Mouse (Mus musculus) testis, adult 2 months (tissue): ENCODE measurements around the gene Pfkm. TPM values are rescaled to one million over a fixed set of nuclear protein-coding genes. Genes with fewer than 3 reads are reported as not detected.
A peak's percentile ranks its signal among the peaks of the same experiment; 100 is the strongest.

Experiments
- H3K27ac ChIP-seq: fragments of 200-500 bp; 2 replicates; pipeline ENCODE4 v1.5.1; 2012; ENCODE audit warnings: low read depth, low read length; ENCODE audit not compliant: control insufficient read depth, insufficient read depth
- H3K27me3 ChIP-seq: fragments of 200-500 bp; 2 replicates; pipeline ENCODE4 v1.6.1; 2012; ENCODE audit warnings: mild to moderate bottlenecking, low read length, moderate library complexity; ENCODE audit not compliant: control insufficient read depth, insufficient read depth
- H3K36me3 ChIP-seq: fragments of 200-500 bp; 2 replicates; pipeline ENCODE4 v1.6.1; 2012; ENCODE audit warnings: mild to moderate bottlenecking, low read length; ENCODE audit not compliant: control insufficient read depth, insufficient read depth
- H3K4me1 ChIP-seq: fragments of 200-500 bp; 2 replicates; pipeline ENCODE4 v1.6.1; 2012; ENCODE audit warnings: low read length; ENCODE audit not compliant: control insufficient read depth, insufficient read depth
- H3K4me3 ChIP-seq: fragments of 200-500 bp; 2 replicates; pipeline ENCODE4 v1.5.1; 2012; ENCODE audit warnings: low read depth, mild to moderate bottlenecking, low read length, moderate library complexity, mixed read lengths; ENCODE audit not compliant: control insufficient read depth
- CTCF ChIP-seq: fragments of 200-500 bp; IDR thresholded peaks from 2 replicates; pipeline ENCODE4 v1.5.1; 2012; ENCODE audit warnings: low read depth, mild to moderate bottlenecking, inconsistent platforms, low read length, moderate library complexity; ENCODE audit not compliant: control insufficient read depth, insufficient read depth, insufficient replicate concordance
- POLR2A ChIP-seq: fragments of 200-500 bp; IDR thresholded peaks from 2 replicates; pipeline ENCODE4 v1.6.1; 2012; ENCODE audit warnings: low read depth, mild to moderate bottlenecking, inconsistent platforms, low read length, moderate library complexity; ENCODE audit not compliant: control insufficient read depth
- polyA plus RNA-seq: library from polyadenylated mRNA; depleted of rRNA; stranded (reverse); fragments of >200 nt; gene quantifications from 2 replicates; pipeline ENCODE4 v1.2.3, GENCODE M21; 2012

The Pfkm gene
- polyA plus RNA-seq, 1 experiment, result 117 TPM

DNA sequence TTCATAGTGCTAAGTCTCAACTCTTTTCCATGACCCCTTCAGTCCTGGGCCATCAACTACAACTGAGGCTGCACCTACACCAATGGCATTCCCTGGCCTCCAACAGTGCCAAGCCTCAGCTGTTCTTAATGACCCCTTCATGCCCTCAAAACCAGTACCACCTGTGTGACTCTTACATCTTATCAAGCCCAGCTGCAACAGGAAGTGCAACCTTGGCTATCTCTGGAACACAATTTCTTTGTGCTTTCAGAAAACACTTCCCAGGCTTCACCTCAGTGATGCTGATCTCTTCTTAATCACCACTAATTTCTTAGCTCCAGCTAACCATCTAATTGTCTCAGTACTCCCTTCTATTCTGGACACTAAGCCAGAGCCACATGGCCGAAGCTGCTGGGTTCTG lies 3.5 kb upstream of the Pfkm start:
- TF ChIP-seq CTCF (no peak), POLR2A (no peak)
- Histone ChIP-seq H3K27ac (no peak overlapping the region; the same call in 1 of the 2 replicates), H3K4me1 (no peaks in the 10 kb centered on the region; the same call in 1 of the 2 replicates), H3K27me3 (no peaks in the 10 kb centered on the region), H3K36me3 (no peaks in the 10 kb centered on the region; the same call in 1 of the 2 replicates), H3K4me3 (no peak overlapping the region)

DNA sequence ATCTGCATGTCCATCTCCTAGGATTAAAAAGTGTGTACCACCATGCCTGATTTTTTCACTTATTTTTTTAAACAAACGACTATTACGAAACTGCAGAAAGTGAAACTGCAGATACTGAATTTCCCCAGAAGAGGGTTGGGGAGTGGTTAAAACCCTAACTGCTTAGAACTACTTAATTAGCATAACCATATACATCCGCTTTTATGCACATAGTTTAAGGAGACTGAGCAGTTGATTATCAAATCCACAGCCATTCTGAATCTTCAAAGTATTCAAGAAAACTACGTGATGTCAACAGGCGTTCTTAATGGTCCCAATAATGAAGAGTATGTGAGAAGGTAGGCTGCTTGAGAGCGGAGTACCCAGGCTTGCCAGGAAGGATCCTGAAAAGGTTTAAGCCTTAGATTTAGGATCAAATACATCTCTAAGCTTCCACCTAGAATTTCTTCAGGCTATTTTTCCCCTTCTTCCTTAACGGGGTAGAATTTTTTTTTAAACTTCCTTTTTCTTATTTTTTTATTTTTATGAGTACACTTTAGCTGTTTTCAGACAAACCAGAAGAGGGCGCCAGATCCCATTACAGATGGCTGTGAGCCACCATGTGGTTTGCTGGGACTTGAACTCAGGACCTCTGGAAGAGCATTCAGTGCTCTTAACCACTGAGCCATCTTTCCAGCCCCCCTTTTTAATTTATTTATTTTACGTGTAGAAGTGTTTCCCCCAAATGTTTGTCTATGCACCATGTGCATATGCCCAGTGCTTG lies 2.8 kb upstream of the Pfkm start:
- Histone ChIP-seq H3K4me1 (no peaks in the 10 kb centered on the region; the same call in 1 of the 2 replicates), H3K36me3 (no peaks in the 10 kb centered on the region; the same call in 1 of the 2 replicates), H3K4me3 (no peak overlapping the region), H3K27me3 (no peaks in the 10 kb centered on the region), H3K27ac (no peak overlapping the region)
- TF ChIP-seq CTCF (no peak), POLR2A (no peak)

GRCm38 (mm10) chr15:98091841-98092240 lies 548 bp upstream of the Pfkm start:
- no peak overlapping the region for H3K27ac ChIP-seq
- no peaks in the 10 kb centered on the region for H3K27me3 ChIP-seq
- H3K4me3 ChIP-seq, result no peak overlapping the region; the same call in 1 of the 2 replicates
- H3K36me3 ChIP-seq, result no peaks in the 10 kb centered on the region
- H3K4me1 ChIP-seq, result no peaks in the 10 kb centered on the region; the same call in none of the 2 replicates
- TF ChIP-seq CTCF (no peak), POLR2A (no peak)

DNA sequence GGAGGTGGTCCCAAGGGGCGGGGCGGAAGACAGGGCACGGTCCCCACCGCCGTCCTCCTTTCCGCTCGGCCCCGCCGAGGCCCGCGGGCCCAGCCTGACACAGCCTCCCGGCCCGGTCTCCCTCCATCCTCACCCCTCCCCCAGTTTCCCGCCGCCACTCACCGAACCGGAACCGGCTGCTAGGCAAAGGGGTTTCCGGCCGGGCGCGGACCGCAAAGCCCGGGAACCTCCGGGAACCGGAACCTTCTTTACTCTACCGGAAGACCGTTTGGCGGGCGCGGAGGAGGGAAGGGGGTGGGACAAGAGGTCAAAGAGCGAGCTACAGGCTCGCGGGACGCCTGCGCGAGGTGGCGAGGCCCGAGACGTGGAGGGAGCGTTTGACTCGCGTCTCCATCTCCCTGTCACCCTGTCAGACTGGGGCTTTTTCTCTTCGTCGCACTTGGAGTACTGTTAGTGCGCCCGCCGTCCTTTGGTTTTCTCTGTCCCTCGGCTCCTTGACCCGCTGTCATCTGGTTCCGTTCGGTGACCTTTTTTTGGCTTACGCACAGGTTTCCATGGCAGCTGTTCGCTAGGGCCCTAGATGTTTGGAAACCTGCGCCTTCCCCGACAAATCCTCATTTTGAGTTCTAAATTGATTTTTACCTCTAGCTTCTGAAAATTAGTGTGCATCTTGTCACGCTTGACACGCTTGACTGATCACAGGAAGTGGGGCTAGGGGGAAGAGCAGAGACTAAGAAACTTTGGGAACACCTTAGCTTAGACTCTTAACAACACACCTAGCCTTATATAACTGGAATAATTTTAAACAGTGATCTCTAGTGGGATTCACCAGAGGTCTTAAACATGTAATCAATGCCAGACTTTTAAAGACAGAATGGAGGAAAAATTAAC lies 977 bp downstream of the Pfkm start, which contains the start of gene Senp1:
TSS of gene Senp1 (minus strand) at position 624 of the 891 bp plus-strand sequence.
- no peaks in the 10 kb centered on the region for H3K27me3 ChIP-seq
- peak within 1 kb of the TSS; percentile 98 for H3K4me3 ChIP-seq
- H3K36me3 ChIP-seq, result no peaks in the 10 kb centered on the region; the same call in 1 of the 2 replicates
- peak within 1 kb of the TSS; percentile 94 for H3K27ac ChIP-seq
- no peak for TF ChIP-seq CTCF
- peak; percentile 89 for TF ChIP-seq POLR2A
- H3K4me1 ChIP-seq, result no peaks in the 10 kb centered on the region; the same call in none of the 2 replicates

- TF ChIP-seq CTCF, result no peak
- TF ChIP-seq POLR2A, result no peak
- peak overlapping the region; percentile 74 for H3K4me3 ChIP-seq
- H3K36me3 ChIP-seq, result no peaks in the 10 kb centered on the region; the same call in 1 of the 2 replicates
- no peaks in the 10 kb centered on the region; the same call in none of the 2 replicates for H3K4me1 ChIP-seq
- no peaks in the 10 kb centered on the region for H3K27me3 ChIP-seq
- H3K27ac ChIP-seq, result no peak overlapping the region
Observed at GRCm38 (mm10) chr15:98094905-98095304, 2.5 kb downstream of the Pfkm start.

DNA sequence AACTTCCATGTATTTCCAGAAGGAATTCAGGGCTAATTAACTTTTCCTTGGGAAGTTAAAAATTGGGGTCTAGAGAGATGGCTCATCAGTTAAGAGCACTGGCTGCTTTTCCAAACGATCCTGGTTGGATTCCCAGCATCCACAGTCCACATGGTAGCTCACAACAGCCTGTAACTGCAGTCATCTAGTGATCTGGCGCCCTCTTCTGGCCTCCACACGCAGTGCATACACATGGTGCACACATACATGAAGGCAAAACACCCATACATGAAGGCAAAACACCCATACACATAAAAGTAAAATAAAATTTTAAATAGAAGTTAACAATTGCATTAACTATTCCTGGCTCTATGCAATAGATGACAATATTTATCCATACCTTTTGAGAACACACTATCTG lies 4.6 kb downstream of the Pfkm start:
- H3K36me3 ChIP-seq, result no peaks in the 10 kb centered on the region; the same call in 1 of the 2 replicates
- H3K27me3 ChIP-seq, result no peaks in the 10 kb centered on the region
- no peaks in the 10 kb centered on the region; the same call in none of the 2 replicates for H3K4me1 ChIP-seq
- no peak overlapping the region for H3K4me3 ChIP-seq
- H3K27ac ChIP-seq, result no peak overlapping the region
- TF ChIP-seq POLR2A (no peak), CTCF (peak; percentile 68; the same call in 1 of the 2 replicates)
